Mouse (Mus musculus): Measurements from ENCODE around the gene Card19.

The Card19 gene

GRCm38 (mm10) chr13:49225633-49226032, 9.8 kb upstream of the Card19 start:
- no peak for DNase-seq (ENCODE audit: low read depth, low spot score)

GRCm38 (mm10) chr13:49225159-49225558, 9.3 kb upstream of the Card19 start:
- DNase-seq (ENCODE audit: low read depth, low spot score), result no peak

- DNase-seq (ENCODE audit: low read depth, low spot score), result no peak
These were observed 8.9 kb upstream of the Card19 start for GRCm38 (mm10) chr13:49224729-49225128.

- no peak for DNase-seq (ENCODE audit: low read depth, low spot score)
These were observed 8.5 kb upstream of the Card19 start for GRCm38 (mm10) chr13:49224314-49224713.

- no peak for DNase-seq (ENCODE audit: low read depth, low spot score)
These were observed 5.1 kb upstream of the Card19 start for GRCm38 (mm10) chr13:49220912-49221311.

- no peak for DNase-seq (ENCODE audit: low read depth, low spot score)
These were observed 3.5 kb upstream of the Card19 start for GRCm38 (mm10) chr13:49219367-49219766.

- DNase-seq (ENCODE audit: low read depth, low spot score), result no peak
These were observed 2.8 kb upstream of the Card19 start for GRCm38 (mm10) chr13:49218651-49219050.

- no peak for DNase-seq (ENCODE audit: low read depth, low spot score)
These were observed 1.1 kb upstream of the Card19 start for GRCm38 (mm10) chr13:49216808-49217561.

GRCm38 (mm10) chr13:49216220-49216552, 349 bp upstream of the Card19 start:
- no peak for DNase-seq (ENCODE audit: low read depth, low spot score)

GRCm38 (mm10) chr13:49215128-49215503, 721 bp downstream of the Card19 start:
- DNase-seq (ENCODE audit: low read depth, low spot score), result no peak

- DNase-seq (ENCODE audit: low read depth, low spot score), result no peak
These were observed 1.4 kb downstream of the Card19 start for GRCm38 (mm10) chr13:49214454-49214853.

- DNase-seq (ENCODE audit: low read depth, low spot score), result no peak
These were observed 2.3 kb downstream of the Card19 start for GRCm38 (mm10) chr13:49213531-49213932.

GRCm38 (mm10) chr13:49212711-49213500, 2.9 kb downstream of the Card19 start:
- no peak for DNase-seq (ENCODE audit: low read depth, low spot score)

GRCm38 (mm10) chr13:49209306-49209705, 6.5 kb downstream of the Card19 start:
- DNase-seq (ENCODE audit: low read depth, low spot score), result no peak

- DNase-seq (ENCODE audit: low read depth, low spot score), result no peak
These were observed 9.5 kb downstream of the Card19 start for GRCm38 (mm10) chr13:49206341-49206740.

GRCm38 (mm10) chr13:49205381-49205998, 10.3 kb downstream of the Card19 start:
- DNase-seq (ENCODE audit: low read depth, low spot score), result peak; percentile 59

GRCm38 (mm10) chr13:49202556-49202955, 13.3 kb downstream of the Card19 start:
- DNase-seq (ENCODE audit: low read depth, low spot score), result no peak

- no peak for DNase-seq (ENCODE audit: low read depth, low spot score)
These were observed 15.1 kb downstream of the Card19 start for GRCm38 (mm10) chr13:49200688-49201087.

GRCm38 (mm10) chr13:49199891-49200290, 15.9 kb downstream of the Card19 start:
- DNase-seq (ENCODE audit: low read depth, low spot score), result no peak

GRCm38 (mm10) chr13:49198734-49199133, 17.1 kb downstream of the Card19 start:
- DNase-seq (ENCODE audit: low read depth, low spot score), result no peak

- DNase-seq (ENCODE audit: low read depth, low spot score), result no peak
These were observed 19.1 kb downstream of the Card19 start for GRCm38 (mm10) chr13:49196766-49197165.

GRCm38 (mm10) chr13:49196211-49196610, 19.6 kb downstream of the Card19 start:
- DNase-seq (ENCODE audit: low read depth, low spot score), result no peak

- no peak for DNase-seq (ENCODE audit: low read depth, low spot score)
These were observed 20.2 kb downstream of the Card19 start for GRCm38 (mm10) chr13:49195651-49196050.
